Mouse (Mus musculus) olfactory bulb, adult 2 months (tissue): ENCODE measurements around the gene Pxmp4.

Source experiments
- CTCF ChIP-seq: fragments of 200-500 bp; IDR thresholded peaks from 2 replicates; pipeline ENCODE4 v1.5.1; 2012; ENCODE audit warnings: low read depth, mild to moderate bottlenecking, low read length, moderate library complexity; ENCODE audit not compliant: insufficient read depth
- POLR2A ChIP-seq: fragments of 200-500 bp; IDR thresholded peaks from 2 replicates; pipeline ENCODE4 v1.6.1; 2012; ENCODE audit warnings: mild to moderate bottlenecking, low read depth, low read length, moderate library complexity; ENCODE audit not compliant: insufficient read depth

DNA sequence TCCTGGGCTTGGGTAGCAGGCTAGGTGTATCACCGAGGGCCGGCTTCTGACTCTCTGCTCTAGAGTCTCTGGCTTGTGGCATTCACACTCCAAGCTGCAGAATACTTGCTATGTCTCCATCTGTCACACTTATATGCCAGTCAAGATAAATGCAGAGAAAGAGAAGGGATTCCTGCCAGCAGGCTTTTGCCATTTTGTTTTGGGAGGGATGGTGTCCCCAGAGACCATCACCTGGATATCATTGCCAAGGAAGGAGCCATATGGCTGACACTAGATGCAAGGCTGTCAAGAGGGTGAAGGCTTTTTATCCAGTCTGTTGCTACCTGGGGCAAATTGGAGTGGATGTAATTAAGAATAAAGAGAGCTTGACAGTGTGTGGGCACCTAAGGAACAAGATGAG lies 32.3 kb upstream of the Pxmp4 start:
- TF ChIP-seq POLR2A (no peak), CTCF (no peak)
